Comparison of ENCODE assay signal across 6 mouse cellular contexts in the genomic region with DNA sequence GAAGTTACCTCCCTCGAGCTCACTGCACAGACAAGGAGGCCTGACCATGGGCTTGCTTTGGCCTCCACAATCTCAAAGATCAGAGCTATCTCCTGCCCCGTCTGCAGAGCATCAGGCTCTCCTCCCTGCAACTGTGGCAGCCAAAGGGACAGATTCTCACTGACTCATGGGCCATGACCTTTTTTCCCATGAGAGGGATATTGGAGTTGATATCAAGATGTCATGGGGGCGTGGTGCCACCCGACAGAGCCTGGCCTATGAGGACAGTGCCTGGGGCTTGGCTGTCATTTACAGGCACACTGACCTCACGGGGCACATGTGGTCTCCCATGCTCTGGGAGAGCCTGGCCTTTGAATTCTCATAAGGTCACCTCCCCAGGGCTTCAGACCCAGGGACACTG.
"Had no signal": no experiment of that assay in that cellular context is flagged by ENCODE, and none has a peak within 500 bp of the region (broad histone marks: within the 10 kb centered on the region; RNA-seq: fewer than 3 reads in every experiment).

No protein-coding gene starts in this region.

- DNase-seq: kidney, adult 9 months; kidney, postnatal 36 days; lung, embryonic 14.5 days; retina, postnatal 1 day; thymus, adult 2 months; thymus, postnatal 25 days had no signal
